Mouse (Mus musculus) midbrain, embryonic 13.5 days (tissue): Measurements from ENCODE around the gene Spata21. TPM values are rescaled to one million over a fixed set of nuclear protein-coding genes. Genes with fewer than 3 reads are reported as not detected.
A peak's percentile ranks its signal among the peaks of the same experiment; 100 is the strongest.

Source experiments
- ATAC-seq: fragments of 200-750 bp; cut with Nextera tagmentation; 2 replicates; pipeline ENCODE4 v1.8.0; 2017; ENCODE audit warnings: mild to moderate bottlenecking, moderate TSS enrichment, moderate library complexity
- H3K27ac ChIP-seq: fragments of 300-500 bp; sonication (generic); 2 replicates; pipeline ENCODE4 v1.5.1; 2015; ENCODE audit warnings: inconsistent platforms, mild to moderate bottlenecking, moderate library complexity
- H3K27me3 ChIP-seq: fragments of 300-500 bp; sonication (generic); 2 replicates; pipeline ENCODE4 v1.6.1; 2015; ENCODE audit warnings: mild to moderate bottlenecking, inconsistent platforms
- H3K36me3 ChIP-seq: fragments of 300-500 bp; sonication (generic); 2 replicates; pipeline ENCODE4 v1.6.1; 2015; ENCODE audit warnings: mild to moderate bottlenecking, inconsistent platforms
- H3K4me1 ChIP-seq: fragments of 300-500 bp; sonication (generic); replicated peaks from 2 replicates; pipeline ENCODE4 v1.6.1; 2015; ENCODE audit warnings: inconsistent platforms
- H3K4me2 ChIP-seq: fragments of 300-500 bp; sonication (generic); replicated peaks from 2 replicates; pipeline ENCODE4 v1.6.1; 2015; ENCODE audit warnings: moderate library complexity, mild to moderate bottlenecking, inconsistent platforms
- H3K4me3 ChIP-seq: fragments of 300-500 bp; sonication (generic); replicated peaks from 2 replicates; pipeline ENCODE4 v1.5.1; 2015; ENCODE audit warnings: mild to moderate bottlenecking, inconsistent platforms
- H3K9ac ChIP-seq: fragments of 300-500 bp; sonication (generic); replicated peaks from 2 replicates; pipeline ENCODE4 v1.6.1; 2015; ENCODE audit warnings: mild to moderate bottlenecking, inconsistent platforms
- H3K9me3 ChIP-seq: fragments of 300-500 bp; sonication (generic); 2 replicates; pipeline ENCODE4 v1.6.1; 2016; ENCODE audit warnings: mild to moderate bottlenecking, inconsistent platforms
- WGBS: fragments of 180-500 bp; shearing (Covaris S2); methylation state at CpG from one replicate; pipeline ENCODE4 v1.1.7; 2015; 5-methylcytosine and 5-hydroxymethylcytosine counted together
- polyA plus RNA-seq: library from polyadenylated mRNA; unstranded; fragments of >200 nt; fragmentation: Nextera tagmentation; extraction: Ambion mirVana; gene quantifications from 2 replicates; pipeline ENCODE4 v1.2.1, GENCODE M21; 2015

Gene Spata21
- polyA plus RNA-seq, 1 experiment from 2014 or later = not detected

DNA sequence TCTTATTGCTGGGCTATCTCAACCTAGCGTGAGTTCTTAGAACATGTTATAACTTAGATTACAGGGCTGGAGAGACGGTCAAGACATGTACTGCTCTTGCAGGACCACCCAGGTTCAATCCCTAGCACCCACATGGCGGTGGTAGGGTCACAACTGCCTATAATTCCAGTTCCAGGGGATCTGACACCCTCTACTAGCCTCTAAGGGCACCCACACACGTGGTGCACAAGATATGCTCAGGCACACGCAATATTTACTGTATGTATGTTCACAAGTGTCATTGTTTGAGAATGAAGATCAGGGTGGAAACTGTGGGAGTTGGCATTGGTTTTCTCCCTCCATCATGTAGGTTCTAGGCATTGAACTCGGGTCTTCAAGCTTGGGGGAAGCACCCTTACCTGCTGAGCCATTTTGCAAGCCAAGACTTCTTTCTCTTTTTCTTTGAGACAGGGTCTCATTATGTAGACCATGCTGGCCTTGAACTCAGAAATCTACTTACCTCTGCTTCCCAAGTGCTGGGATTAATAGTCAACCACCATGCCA, 58.4 kb downstream of the Spata21 start:
- Histone ChIP-seq H3K9me3 (no peaks in the 10 kb centered on the region), H3K36me3 (no peaks in the 10 kb centered on the region), H3K9ac (no peak overlapping the region), H3K4me1 (peaks cover 26% of the 10 kb centered on the region), H3K27ac (no peak overlapping the region), H3K4me3 (no peak overlapping the region), H3K4me2 (peak overlapping the region; percentile 92; the same call in 1 of the 2 replicates), H3K27me3 (no peaks in the 10 kb centered on the region)
- 94% methylated on average over 6 of the region's 6 CpGs for WGBS
- ATAC-seq = no peak

DNA sequence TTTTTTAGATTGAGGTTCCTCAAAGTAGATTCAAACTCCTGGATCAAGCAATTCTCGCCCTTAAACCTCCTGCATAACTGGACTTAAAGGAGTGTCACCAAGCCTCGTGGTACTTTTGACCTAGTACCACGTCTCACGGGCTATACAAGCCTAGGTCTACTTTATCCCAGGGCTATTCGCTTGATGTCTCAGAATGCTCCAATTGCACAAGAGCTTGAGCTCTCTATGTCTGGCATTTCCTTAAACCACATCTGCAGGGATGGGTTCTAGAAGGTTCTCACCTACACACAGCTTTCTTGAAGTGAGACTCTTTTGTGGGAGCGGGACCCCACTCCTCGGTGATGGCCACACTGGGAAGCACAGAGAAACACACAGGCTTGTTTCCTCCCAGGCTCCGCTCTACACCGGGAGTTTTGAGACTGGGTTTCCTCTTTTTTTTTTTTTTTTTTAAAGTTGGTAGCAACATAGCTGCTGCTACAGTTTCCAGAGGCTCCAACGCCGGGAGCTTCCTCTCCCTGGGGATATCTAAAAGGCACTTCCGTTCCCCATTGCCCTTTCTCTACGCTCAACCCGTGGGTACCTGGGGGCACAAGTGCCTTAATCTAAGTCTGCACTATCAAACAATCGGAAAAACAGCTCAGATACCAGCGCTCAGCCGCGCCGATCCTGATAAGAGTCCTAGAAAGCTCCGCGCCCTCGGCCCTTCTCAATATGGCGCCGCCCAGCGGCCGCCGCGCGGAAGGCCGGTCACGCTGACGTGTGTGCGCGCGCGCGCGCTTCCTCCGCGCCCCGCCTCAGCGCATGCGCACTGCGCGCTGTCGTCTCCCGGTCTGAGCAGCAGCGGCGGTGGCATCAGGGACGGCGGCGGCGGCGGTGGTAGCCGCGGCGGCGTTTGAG, 59.2 kb downstream of the Spata21 start, which contains the start of gene Fbxo42:
Gene Fbxo42 (plus strand): TSS at position 802 of the 897 bp plus-strand sequence.
- Histone ChIP-seq H3K27ac (peak within 1 kb of the TSS; percentile 83), H3K36me3 (no peaks in the 10 kb centered on the region), H3K4me3 (peak within 1 kb of the TSS; percentile 100), H3K27me3 (no peaks in the 10 kb centered on the region), H3K9ac (peak within 1 kb of the TSS; percentile 95), H3K4me1 (peaks cover 29% of the 10 kb centered on the region), H3K9me3 (no peaks in the 10 kb centered on the region), H3K4me2 (peak within 1 kb of the TSS; percentile 92)
- 9% methylated on average over 58 of the region's 58 CpGs for WGBS
- ATAC-seq = peak; percentile 83

DNA sequence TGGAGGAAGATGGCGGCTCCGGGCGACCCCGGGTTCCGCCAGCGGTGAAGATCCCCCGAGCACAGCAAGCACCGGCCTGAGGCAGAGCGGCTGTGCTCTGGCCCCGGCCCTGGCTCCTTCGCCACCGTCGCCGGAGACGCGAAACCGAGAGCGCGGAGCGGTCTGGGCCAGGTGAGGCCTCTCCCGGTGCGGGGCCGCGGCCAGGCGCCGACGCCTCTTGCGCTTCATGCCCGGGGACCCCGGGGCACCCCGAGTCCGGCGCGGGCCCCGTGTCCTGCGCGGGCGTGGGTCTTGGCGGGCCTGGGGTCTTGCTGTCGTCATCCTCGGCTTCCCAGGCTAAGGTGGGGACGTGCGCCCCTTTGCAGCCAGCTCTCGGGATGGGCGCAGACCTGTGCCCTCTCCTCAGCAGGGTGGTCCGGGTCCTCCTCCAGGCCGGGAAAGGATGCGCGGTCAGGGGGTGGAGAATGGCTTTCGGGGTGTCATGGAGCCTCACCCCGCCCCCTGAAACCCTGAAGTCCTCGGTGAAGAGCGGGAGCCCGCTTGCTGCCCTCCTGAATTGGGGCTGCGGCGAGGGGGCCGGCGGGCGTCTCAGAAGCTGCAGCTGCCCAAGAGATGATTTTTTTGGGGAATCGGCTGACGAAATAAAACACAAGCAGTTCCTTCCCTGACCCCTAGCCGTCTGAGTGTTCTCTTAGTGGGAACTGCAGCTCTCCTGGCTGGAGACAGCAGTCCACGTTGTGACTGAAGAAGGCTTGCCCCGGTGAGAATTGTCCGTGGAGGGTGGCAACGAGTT, 60.1 kb downstream of the Spata21 start:
- WGBS = under 1% methylated on average over 63 of the region's 66 CpGs
- Histone ChIP-seq H3K9ac (peak overlapping the region; percentile 95), H3K27ac (peak overlapping the region; percentile 83), H3K27me3 (no peaks in the 10 kb centered on the region), H3K4me1 (peaks cover 34% of the 10 kb centered on the region), H3K4me3 (peak overlapping the region; percentile 100), H3K4me2 (peak overlapping the region; percentile 92), H3K9me3 (no peaks in the 10 kb centered on the region), H3K36me3 (no peaks in the 10 kb centered on the region)
- peak; percentile 85 for ATAC-seq

DNA sequence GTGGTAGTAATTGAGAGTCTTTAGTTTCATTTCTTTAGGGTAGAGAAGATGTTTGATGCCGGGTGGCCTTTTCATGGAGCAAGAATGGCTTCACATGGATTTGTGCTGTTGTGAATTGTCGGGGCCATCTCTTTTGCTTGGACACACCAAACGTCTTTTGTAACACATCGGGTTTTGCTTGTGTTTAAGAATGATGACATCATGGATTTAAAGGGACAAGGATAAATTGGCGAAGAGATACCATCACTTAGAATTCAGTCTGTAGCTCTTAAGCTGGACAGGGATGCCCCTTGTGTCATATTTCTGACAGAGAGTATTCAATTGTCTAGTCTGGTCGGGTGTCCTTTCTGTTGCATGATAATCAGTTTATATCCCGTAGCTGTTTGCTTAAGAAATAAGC, 61.0 kb downstream of the Spata21 start:
- WGBS = 18% methylated on average over 7 of the region's 7 CpGs
- no peaks in the 10 kb centered on the region for H3K27me3 ChIP-seq
- no peaks in the 10 kb centered on the region for H3K9me3 ChIP-seq
- H3K4me2 ChIP-seq = peak overlapping the region; percentile 92
- peak overlapping the region; percentile 100 for H3K4me3 ChIP-seq
- peaks cover 36% of the 10 kb centered on the region for H3K4me1 ChIP-seq
- no peak for ATAC-seq
- H3K9ac ChIP-seq = peak overlapping the region; percentile 95
- H3K27ac ChIP-seq = no peak overlapping the region
- no peaks in the 10 kb centered on the region for H3K36me3 ChIP-seq

DNA sequence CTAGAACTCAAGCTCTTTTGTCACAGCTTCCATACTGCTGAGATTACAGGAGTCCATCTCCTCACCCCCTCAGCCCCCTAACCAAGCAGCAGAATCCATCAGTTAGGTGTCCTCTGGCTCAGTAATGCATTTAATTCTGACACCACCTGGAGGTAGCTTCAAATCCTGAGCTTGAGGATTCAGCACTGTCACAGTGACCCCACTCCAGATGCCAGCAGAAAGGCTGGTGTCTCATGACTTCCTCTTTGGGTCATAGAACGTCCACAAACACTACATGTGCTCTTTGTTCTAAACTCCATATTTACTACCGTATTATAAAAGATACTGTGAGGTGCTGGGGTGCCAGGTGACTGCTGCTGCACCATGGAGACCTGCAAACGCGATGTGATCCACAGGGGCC, 69.4 kb downstream of the Spata21 start:
- ATAC-seq = no peak
- H3K4me3 ChIP-seq = no peak overlapping the region

DNA sequence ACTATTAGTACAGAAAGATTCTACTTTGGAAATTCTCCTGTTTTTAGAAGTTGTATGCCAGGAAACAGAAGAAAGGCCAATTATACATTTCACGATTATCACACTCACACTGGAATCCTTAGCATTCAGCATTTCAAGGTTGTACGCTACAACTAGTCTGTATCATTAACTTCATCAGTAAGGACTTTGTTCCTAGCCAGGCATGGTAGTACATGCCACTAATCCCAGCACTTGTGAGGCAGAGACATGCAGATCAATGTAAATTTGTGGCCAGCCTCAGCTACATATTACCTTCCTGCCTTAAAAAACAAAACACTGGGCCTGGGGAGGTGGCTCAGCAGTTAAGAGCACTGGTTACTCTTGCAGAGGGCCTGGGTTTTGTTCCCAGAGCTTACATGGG, 70.5 kb downstream of the Spata21 start:
- no peak overlapping the region for H3K27ac ChIP-seq
- H3K4me1 ChIP-seq = peaks cover 22% of the 10 kb centered on the region
- no peaks in the 10 kb centered on the region for H3K27me3 ChIP-seq
- 0 out of 2 replicates have a peak overlapping the region, but pooled peaks have one; percentile 36 for H3K9ac ChIP-seq
- H3K9me3 ChIP-seq = no peaks in the 10 kb centered on the region
- H3K4me3 ChIP-seq = no peak overlapping the region
- no peak for ATAC-seq
- H3K36me3 ChIP-seq = 0 out of 2 replicates have a peak, but pooled peaks cover 4% of the 10 kb centered on the region
- no peak overlapping the region for H3K4me2 ChIP-seq
- 95% methylated on average over 2 of the region's 2 CpGs for WGBS

More for the DNA sequence above, 69.4 kb downstream of the Spata21 start:
- WGBS = 89% methylated on average over 4 of the region's 4 CpGs
- Histone ChIP-seq H3K27ac (no peak overlapping the region), H3K27me3 (no peaks in the 10 kb centered on the region), H3K9ac (no peak overlapping the region), H3K4me1 (peaks cover 25% of the 10 kb centered on the region), H3K9me3 (no peaks in the 10 kb centered on the region), H3K4me2 (no peak overlapping the region), H3K36me3 (0 out of 2 replicates have a peak, but pooled peaks cover 2% of the 10 kb centered on the region)

DNA sequence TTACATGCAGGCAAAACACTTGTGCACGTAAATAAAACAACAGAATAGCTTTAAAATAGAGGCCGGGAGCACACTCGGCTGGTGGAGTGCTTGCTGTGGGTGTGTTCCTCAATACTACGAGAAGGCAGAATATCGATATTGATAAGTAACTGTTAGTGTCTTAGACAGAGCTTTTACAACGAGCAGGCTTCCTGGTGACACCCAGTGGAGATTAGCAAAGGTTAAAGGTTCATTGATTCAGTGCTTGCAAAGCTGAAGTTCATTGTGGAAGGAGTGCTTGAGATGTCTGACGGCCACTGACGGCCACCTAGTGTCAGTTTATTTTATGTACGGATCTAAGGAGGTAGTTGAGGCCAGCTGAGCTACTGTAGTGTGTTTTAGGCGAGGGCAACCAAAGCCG, 71.0 kb downstream of the Spata21 start:
- H3K4me3 ChIP-seq = no peak overlapping the region
- no peak overlapping the region for H3K9ac ChIP-seq
- no peak overlapping the region for H3K4me2 ChIP-seq
- 62% methylated on average over 11 of the region's 11 CpGs for WGBS
- ATAC-seq = no peak
- H3K27me3 ChIP-seq = no peaks in the 10 kb centered on the region
- no peak overlapping the region for H3K27ac ChIP-seq
- H3K4me1 ChIP-seq = peaks cover 19% of the 10 kb centered on the region
- no peaks in the 10 kb centered on the region for H3K9me3 ChIP-seq
- H3K36me3 ChIP-seq = 0 out of 2 replicates have a peak, but pooled peaks cover 8% of the 10 kb centered on the region

DNA sequence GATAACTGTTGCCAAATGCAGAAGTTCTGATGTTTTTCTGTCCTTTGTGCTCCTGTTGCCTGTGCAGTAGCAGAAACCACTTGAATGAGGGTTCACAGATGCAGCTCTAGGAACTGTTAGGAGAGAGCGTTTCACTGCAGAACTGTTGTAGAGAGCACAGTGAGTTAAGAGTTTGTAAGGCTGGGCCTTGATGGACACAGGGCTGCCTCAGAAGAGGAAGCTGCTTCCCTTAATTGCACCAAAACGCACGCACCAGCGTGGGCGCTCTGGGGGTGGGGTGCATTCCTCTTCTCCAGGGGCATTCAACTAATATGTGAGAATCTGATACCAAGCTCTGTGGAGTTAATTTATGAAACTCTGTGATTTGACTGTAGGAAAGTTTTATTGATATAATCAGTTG, 71.5 kb downstream of the Spata21 start:
- H3K27ac ChIP-seq = no peak overlapping the region
- no peak overlapping the region for H3K4me2 ChIP-seq
- ATAC-seq = no peak
- H3K9ac ChIP-seq = no peak overlapping the region
- 0 out of 2 replicates have a peak, but pooled peaks cover 11% of the 10 kb centered on the region for H3K36me3 ChIP-seq
- H3K27me3 ChIP-seq = no peaks in the 10 kb centered on the region
- 81% methylated on average over 5 of the region's 5 CpGs for WGBS
- H3K4me3 ChIP-seq = no peak overlapping the region
- peaks cover under 1% of the 10 kb centered on the region for H3K9me3 ChIP-seq
- peaks cover 16% of the 10 kb centered on the region for H3K4me1 ChIP-seq

DNA sequence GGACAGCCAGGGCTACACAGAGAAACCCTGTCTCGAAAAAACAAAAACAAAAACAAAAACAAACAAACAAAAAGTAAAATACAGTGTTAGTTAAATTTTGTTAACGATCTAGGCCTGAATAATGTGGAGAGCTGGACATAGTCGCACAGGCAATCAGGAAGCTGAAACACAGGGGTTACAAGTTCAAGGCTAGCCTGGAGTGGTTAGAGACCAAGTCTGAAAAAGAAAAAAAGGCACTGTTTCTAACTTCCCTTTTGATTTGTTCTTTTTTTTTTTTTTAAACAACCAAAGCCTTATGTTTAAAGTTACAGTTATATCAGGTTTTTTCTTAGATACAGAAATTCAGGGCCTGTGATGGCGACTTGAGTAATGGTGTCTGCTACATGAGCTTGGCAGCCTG, 72.1 kb downstream of the Spata21 start:
- Histone ChIP-seq H3K4me3 (no peak overlapping the region), H3K4me2 (no peak overlapping the region), H3K4me1 (peaks cover 16% of the 10 kb centered on the region), H3K9me3 (peaks cover 5% of the 10 kb centered on the region), H3K36me3 (peaks cover 15% of the 10 kb centered on the region; the same call in 1 of the 2 replicates), H3K27me3 (no peaks in the 10 kb centered on the region), H3K9ac (no peak overlapping the region), H3K27ac (no peak overlapping the region)
- 94% methylated on average over 4 of the region's 4 CpGs for WGBS
- ATAC-seq = no peak

DNA sequence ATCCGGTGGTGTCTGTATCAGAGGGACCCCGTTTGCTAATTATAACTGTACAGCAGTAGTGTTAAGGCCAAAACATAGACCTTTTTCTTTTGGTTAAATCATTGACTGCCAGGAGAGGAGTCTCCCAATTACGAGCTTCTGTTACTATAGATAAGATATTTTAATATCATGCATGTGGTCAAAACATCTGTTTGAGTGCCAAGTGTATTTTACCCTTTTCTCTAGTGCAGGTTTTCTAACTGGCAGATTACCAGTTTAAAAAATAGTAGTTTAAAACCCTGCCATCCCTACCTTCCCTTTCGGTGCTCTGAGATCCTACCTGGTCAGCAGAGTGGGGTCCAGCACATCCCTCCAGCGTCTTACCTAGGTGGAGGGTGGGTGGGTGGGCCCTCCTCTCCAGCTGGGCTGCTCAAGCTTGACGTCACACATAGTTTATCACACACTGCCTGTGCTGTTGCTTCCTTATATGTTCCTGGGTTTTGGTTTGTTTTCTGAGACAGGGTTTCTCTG, 73.6 kb downstream of the Spata21 start:
- ATAC-seq = no peak
- no peak overlapping the region for H3K4me2 ChIP-seq
- H3K27ac ChIP-seq = no peak overlapping the region
- peaks cover 12% of the 10 kb centered on the region for H3K9me3 ChIP-seq
- H3K4me1 ChIP-seq = peaks cover 16% of the 10 kb centered on the region
- peaks cover 16% of the 10 kb centered on the region; the same call in 1 of the 2 replicates for H3K36me3 ChIP-seq
- H3K27me3 ChIP-seq = no peaks in the 10 kb centered on the region
- H3K9ac ChIP-seq = no peak overlapping the region
- no peak overlapping the region for H3K4me3 ChIP-seq
- WGBS = 95% methylated on average over 6 of the region's 6 CpGs
